Mouse (Mus musculus) T-helper 2 cell (primary cell): ENCODE data around the gene Srms.
"Not testable (repeated sequence)": the region's sequence is repeated elsewhere in the genome, so short reads cannot be mapped to it uniquely, and the experiment has no call there.

Experiments
- in situ Hi-C: fragments of 300-600 bp; cut with MboI, MseI; formaldehyde crosslinking; loops from one replicate; pipeline ENCODE4 v1.15.1; 2025; ENCODE audit warnings: high pct_unique_total_duplicates

The Srms gene

DNA sequence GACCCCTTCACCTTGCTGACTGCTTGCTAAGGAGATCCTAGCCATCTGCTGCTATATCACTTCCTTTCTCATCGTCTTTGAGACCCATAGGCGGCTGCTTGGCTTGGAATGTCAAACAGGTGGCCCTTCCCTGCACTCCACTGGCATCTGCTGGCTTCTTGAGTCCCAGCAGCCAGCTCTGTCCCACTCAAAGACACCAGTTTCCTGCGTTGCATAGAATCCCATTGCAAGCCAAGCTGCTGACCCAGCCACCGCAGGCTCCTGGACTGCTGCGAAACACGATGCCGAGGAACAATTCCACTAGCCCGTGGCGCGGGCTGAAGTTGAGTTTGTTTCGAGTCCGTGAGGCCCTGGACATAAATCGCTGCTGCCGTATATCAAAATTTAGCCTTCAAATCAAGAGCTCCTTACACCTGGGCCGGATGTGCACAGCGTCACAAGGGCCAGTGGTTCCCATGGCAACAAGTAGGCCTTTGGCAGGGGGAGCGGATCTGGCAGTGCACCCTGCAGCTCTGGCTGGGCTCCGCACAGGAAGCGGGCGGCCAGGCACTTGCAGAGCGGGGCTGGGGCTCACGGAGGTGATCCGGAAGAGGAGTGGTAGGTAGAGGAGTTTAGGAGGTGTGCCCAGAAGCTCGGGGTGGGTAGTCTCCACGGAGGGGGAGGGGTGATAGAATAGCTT lies 6.7 kb upstream of the Srms start, which contains the start of gene Fndc11:
TSS of gene Fndc11 (plus strand) at position 476 of the 679 bp plus-strand sequence.
- in situ Hi-C loops: no loop called here

DNA sequence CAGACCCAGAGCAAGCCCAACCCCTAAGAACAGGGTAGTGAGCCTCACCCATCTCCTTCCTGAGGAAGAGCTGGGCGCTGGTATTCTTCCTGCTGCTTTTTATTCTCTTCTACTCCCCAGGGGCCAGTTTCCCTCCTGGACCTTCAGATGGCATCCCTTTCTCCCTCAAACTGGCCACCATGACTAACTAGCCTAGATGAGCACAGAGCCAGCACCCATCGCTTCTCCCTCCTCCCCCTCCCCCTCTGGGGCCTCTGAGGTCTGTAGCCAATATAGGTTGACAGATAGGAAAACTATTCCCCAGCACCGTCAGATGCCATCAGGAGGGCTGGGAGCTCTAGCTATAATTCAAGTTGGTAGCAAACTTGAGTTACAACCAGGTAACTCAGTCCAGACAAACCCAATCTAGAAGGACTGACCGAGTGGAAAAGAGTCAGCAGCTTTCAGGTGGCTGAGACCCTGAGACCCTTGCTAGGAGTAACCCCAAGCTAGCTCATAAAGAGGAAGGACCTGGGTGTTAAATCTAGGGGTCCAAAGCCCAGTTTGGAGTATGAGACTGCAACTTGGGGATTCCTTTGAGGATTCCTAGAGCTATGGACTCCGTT lies 6.0 kb upstream of the Srms start:
- in situ Hi-C loops: no loop called here

DNA sequence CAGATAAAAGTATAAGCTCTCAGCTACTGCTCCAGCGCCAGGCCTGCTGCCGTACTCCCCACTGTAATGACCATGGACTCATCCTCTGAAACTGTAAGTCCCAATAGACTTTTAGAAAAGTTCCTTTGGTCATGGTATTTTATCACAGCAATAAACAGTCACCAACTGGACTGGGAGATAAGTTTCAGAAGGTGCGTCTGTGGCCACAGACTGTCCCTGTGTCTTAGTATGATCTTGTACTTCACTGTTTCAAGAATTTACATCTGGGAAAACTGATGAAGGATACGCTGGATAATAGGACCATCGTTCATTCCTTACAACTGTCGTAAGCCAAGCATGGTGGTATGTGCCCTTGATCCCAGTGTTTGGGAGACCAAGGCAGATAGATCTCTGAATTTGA lies 3.1 kb upstream of the Srms start:
- in situ Hi-C loops: no loop called here

DNA sequence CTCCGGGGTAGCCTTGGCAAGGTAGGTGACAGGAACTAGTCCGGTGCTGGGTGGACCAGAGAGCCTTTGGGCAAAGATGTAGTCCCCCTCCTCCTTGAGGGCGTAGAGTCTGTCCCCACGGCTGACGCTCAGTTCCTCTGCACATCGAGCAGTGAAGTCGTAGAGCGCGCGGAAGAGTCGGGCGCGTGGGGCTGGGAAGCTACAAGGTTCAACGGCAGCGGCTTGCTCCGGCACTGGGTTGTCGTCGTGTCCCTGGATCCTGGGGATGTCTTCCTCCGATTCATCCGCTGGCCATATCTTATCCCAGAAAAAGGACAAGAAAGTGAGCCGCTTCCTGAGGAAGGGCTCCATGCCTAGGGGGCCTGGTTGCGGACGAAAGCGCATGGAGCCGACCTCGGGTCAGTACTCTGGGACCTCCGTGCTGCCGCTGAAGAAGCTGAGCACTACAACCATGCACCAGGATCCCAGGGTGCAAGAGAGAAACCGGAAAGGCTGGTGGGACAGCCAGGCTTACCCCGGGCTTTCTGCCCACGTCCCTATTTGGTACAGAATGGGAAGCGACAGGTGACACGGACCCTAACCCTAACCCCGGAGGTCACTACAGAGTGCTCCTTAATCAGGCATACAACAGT lies 480 bp downstream of the Srms start:
- in situ Hi-C loops: no loop called here

DNA sequence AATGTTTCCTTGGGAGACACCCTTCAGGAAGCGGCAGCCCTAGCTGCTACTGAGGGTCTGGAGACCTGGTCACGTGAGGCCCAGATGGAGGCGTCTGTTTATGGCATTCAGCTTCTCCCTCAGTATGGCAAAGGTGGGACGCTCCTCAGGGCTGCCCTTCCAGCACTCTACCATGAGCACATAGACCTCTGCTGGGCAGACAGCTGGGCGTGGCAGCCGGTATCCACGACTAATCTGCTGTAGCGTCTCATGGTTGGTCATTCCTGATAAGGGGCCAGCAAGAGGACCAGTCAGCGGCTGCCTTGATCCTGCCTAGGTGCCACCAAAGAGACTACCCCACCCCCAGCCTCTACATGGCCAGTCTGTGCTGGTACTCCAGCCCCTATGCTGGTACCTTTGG lies 6.9 kb downstream of the Srms start:
- in situ Hi-C loops: no loop called here

DNA sequence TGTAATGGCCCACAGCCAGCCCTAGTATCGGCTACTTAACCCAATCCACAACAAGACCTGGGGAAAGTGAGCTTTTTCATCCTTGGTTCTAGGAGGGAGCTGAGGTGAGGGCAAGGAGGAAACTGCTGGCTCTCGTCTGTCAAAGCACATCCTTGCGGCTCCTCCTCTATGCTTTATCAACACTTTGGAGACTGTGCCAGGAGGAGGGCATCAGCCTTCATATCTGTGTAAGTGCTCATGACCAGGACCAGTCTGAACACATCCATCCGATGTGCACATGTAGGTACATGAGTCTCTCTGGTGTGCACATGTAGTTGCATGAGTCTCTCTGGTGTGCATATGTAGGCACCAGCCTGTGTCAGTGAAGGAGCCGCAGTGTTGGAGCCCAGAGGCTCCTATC lies 7.3 kb downstream of the Srms start:
- in situ Hi-C loops: no loop called here

DNA sequence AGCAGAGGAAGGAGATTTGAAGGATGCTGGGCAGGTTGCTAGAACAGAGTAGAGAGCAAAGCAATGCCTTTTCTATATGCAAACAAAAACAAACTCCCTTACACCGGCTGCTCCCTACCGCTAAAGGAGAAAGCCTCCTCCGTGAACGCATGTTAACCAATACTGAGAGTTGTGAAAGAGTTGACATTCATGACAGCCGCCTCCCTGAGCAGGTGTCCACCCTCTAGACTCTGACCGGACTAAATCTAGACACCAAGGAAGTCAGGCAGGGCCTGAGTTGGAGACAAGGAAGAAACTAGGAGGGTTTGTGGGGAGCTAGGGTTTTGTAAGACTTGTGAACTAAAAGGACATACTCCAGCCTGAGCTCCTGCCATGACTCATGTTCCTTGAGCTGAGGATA lies 10.1 kb downstream of the Srms start:
- in situ Hi-C loops: no loop called here

DNA sequence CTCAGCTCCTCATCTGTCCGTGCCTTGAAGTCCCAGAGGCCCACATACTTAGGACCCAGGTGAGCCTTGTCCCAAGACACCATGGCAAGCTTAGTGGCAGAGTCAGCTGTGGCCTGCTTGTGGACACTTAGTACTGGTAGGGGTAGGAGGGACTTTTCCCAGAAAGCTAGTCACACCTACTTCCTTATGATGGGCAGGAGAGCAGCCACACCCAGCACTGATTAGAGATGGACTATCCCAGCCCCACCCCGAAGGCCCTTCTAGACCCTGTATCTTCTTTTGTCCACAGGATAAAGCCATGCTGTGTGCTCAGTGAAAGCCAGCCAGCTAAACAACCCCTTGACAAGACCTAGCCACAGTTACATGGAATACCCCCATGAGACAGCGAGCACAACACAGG lies 10.6 kb downstream of the Srms start, which contains the start of gene Ptk6:
TSS of gene Ptk6 (minus strand) at position 368 of the 400 bp plus-strand sequence.
- in situ Hi-C loops: no loop called here

DNA sequence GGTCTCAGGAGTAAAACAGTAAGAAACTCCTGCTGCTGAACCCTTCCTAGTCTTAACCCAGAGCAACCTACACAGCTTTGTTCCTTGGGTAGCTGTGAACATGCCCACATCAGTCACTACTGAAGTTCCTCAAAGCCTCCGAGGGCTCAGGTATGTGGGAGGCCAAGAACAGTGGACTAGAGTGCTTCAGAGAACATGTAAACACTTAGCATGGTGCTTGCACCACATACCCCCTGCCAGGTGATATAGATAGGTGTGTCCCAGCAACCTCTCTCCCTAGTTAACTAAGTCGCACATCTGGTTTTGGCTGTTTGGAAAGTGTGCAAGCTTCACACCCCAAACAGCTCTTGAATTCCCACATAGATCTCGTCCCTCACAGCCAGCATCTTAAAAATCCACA lies 11.4 kb downstream of the Srms start:
- in situ Hi-C loops: no loop called here

DNA sequence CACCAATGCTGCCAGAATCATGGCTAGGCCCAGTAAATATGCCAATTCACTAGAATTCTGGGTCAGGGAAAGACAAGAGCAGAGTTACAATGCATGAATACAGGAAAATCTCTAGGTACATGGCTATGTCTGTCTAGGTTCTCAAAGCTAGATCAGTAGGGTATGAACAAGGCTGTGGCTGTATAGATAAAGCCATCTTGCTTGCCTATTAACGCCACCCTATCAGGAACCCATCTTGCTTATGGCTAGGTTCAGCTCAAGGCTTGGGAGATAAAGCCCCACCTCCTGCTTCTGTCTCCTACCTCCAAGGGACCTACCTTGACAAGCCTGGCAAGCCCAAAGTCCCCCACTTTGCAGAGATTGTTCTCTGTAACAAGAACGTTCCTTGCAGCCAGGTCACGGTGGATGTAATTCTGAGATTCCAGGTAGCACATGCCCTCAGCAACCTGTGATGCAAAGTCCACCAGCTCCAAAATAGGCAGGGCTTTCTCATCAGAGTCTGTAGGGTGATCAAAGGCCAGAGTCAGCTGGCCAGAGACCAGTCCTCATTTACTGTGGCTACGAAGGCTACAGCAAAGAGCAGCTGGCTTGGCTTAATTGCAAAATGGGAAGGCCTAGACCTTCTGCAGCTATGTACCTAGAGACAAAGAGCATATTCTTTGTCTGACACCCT lies 16.2 kb downstream of the Srms start:
- in situ Hi-C loops: no loop called here

DNA sequence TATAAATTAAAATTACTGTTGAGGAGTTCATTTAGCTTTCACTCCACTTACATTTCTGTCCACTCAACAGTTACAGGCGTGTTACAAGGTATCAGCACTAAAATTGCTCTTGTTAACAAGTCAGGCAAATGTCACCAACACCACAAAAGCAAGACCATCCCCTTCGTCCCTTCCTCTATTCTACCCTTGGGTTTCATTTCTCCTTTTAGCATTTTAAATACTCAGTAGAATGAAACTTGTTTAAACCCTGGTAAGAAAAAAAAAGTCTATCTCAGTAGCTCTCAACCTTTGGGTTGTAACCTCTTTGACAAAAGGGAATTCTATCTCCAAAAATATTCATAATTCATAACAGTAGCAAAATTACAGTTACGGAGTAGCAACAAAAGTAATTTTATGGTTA lies 19.9 kb downstream of the Srms start:
- in situ Hi-C loops: no loop called here

DNA sequence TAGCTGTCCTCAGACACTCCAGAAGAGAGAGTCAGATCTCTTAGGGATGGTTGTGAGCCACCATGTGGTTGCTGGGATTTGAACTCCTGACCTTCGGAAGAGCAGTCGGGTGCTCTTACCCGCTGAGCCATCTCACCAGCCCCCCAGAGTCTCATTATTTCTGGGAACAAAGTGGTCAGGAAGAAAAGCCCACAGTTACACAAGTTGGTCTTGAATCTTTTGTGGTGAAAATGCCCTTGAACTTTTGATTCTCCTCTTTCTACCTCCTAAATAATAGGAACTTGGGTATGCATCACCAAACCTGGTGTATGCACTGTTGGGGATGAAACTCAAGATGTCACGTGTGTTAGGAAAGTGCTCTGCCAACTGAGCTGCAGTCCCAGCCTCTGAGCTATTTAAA lies 21.0 kb downstream of the Srms start:
- in situ Hi-C loops: no loop called here

DNA sequence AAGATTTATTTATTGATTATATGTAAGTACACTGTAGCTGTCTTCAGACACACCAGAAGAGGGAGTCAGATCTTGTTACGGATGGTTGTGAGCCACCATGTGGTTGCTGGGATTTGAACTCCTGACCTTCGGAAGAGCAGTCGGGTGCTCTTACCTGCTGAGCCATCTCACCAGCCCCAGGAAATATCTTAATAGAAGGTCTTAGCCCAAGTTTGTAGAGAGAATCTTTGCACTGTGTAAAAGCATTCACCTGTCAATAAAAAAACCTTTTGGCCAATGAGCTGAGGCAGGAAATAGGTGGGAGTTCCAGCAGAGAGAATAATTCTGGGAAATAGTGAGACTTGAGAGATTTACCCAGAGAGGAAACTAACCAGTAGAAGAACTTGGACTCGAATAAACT lies 21.6 kb downstream of the Srms start:
- in situ Hi-C loops: not testable (repeated sequence)

DNA sequence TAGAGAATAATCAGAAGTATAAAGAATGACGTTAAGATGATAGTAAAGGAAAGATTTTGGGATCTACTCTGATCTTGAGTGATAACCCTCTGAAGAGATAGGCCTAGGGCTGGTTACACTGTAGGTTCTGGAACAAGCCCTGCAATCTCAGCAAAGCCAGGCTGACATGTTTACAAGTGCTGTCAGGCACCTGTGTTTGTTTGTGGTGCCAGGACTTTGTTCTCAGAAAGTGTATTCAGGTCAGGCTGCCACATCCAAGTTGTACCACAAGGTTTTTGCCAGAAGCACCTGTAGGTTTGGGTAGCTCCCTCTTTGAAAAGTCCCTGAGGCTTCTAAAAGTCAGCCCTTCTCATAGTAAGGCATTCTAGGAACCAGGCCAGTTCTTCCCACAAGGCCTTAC lies 23.7 kb downstream of the Srms start:
- in situ Hi-C loops: loop anchor here (5.0 kb wide), 1 partner anchor 78 kb away; no protein-coding TSS in a partner anchor

DNA sequence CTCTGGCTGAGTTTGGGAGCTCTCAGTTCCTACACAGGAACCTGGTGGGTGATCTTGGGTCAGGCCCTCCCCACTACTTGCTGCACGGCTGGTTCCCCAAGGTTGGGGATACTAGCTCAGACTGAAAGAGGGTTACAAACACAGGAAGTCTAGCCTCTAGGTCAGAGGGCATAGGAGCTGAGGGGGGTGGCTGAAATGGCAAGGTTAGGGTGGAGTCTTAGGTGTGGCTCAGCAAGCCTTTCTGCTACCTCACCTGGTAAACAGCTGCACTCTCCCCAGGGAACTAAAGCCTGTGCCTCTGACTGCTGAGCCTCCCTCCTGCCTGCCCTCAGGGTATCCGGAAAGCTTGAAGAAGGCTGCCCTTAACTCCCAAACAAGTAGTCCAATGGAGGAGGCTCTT lies 24.3 kb downstream of the Srms start:
- in situ Hi-C loops: loop anchor here (5.0 kb wide), 1 partner anchor 79 kb away; no protein-coding TSS in a partner anchor

DNA sequence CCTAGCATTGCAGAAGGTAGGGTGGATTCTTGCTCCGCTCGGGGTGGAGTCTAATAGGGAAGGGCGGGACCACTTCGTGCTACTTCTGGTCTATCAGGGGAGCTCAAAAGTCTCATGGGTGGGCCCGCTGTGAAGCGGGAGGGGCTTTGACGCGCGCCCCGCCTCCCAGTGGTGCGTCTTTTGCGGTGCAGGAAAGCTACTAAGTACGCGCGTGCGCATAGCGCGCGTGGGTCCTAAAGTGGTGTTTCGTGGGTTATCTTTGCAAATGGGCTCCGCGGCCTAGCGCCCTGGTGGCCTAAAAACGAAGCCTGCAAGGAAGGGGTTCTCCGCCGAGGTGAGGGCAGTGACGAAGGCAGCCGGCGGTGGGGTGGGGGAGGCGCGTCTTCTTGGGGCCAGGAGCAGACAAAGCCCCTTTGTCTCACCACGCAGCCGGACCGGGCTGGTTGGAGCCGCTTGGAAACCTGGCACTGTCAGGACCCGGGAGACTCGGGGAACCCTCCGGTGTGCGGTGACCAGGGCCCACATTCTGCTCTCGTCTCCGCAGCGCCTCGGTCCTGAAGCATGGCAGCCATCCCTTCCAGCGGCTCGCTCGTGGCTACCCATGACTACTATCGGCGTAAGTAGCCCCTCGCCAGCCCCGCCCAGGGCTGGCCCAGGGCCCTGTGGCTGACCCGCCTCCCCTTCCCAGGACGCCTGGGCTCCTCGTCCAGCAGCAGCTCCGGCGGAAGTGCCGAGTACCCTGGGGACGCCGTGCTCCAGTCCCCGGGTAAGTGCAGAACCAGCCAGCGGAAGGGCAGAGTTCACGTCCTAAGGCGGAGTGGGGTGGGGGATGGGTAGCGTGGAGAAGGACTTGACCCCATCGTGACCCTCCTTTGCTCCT lies 25.6 kb downstream of the Srms start, which contains the start of gene Ppdpf:
TSS of gene Ppdpf (plus strand) at position 127 of the 880 bp plus-strand sequence.
- in situ Hi-C loops: loop anchor here (5.0 kb wide), 1 partner anchor 80 kb away; no protein-coding TSS in a partner anchor

DNA sequence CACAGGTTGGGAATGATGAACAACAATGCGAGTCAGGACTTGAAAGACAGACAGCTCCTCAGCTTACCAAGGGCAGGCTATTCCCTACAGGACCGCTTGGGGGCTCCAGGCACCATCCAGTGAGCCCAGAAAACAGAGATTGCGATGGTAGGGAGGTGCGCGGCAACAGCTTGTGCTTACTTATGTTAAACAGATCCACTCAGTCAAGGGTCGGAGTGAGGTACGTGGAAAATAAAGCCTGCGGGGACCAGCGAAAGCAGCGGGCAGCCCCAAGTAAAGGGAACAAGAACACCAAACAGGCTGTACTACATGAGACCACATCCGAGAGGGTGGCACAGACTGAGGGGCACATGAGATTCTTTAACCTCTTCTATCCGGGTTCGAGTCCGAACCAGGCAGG lies 26.4 kb downstream of the Srms start:
- in situ Hi-C loops: loop anchor here (5.0 kb wide), 1 partner anchor 81 kb away; no protein-coding TSS in a partner anchor

DNA sequence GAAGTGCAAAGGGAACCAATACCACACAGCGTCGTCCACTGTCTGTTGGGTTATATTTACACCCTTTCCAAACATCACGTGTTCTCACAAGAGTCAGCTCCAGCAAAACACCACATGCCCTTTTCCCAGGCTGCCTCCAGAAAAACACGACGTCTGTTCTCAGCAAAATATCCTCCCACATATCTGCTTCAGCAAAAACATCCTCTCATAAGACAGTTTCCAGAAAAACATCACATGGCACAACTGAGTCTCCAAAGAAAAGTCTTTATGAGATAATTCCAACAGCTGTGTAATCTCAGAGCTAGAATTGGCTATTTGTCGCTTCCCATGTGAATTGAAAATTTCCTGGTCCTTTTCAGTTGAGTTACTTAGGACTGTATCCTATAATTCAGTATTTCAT lies 32.1 kb downstream of the Srms start:
- in situ Hi-C loops: no loop called here

DNA sequence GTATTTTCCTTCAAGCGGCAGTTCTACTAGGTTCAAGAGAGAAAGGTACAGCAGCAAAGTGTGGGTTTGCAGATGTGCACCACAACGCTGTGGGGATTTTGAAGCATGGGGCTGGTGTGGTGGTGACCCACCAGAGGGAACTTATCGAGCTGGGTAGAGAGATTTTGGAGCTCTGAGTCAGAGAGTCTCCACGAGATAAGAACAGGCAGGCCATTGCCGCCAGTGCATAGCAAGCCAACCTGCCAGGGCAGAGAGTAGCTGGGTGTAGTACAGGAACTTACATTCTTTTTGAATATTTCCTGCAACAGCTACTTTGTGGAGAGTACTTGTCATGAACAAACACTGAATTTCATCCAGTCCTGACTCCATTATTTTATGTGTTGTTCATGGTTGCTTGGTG lies 34.5 kb downstream of the Srms start:
- in situ Hi-C loops: no loop called here

DNA sequence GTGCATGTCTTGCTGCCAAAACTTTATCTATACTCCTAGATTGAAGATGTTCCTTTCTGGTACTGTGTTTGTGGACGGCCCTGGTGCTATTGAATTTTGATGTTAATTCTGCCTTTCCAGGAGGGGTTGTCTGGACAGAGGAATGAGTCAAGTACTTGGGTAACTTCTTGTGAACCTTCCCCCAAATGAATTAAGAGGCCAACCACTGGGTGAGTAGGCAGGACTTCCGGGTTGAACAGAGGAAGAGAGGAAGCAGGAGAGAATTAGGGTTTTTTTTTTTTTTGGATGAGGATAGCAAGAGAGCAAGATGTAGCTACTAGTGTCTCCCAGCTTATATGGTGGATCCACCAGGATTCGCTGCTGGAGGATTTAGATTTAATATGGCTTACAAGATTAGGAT lies 35.0 kb downstream of the Srms start:
- in situ Hi-C loops: no loop called here

DNA sequence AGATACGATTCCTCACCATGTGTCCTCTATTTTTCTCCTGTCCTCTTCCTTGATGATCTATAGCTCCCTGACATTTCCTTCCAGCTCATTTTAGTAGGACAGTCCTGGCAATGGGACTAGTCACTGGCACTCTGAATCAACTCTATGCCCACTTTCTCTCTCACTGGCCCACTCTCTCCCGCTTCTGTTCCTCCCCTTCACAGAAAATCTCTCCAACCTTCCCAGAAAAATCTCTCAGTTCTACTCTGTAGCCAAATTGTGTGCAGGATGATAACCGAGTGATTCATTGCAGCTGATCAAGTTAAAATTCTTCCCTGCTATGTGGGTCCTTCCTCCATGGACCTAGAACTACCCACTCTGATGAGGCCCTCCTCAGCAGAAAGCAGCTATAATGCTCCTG lies 38.3 kb downstream of the Srms start:
- in situ Hi-C loops: no loop called here
